Mouse (Mus musculus): ENCODE results near the gene Nol10. TPM values are rescaled to one million over a fixed set of nuclear protein-coding genes. Genes with fewer than 3 reads are reported as not detected.

Gene Nol10
- polyA plus RNA-seq, 1 experiment from 2014 or later, result 19.7 TPM

DNA sequence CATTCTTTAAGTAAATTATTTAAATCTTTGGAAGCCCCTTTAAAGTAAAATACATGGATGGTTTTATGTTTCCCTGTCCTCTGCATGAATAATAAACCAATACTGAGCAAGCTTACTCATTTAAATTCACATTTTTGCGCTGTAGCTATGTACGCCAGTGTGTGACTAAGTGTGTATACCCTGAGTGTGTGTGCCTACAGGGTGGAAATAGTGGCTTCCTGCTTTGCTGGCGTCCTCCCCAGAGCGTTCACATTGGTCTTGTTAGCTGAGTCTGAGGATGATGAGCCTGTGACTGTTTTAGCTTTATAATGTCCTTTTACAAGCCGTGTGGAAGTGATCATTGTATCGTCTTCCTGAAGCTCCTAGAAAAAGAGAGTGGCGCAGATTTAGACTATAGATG, 60.1 kb downstream of the Nol10 start:
- no peak for DNase-seq (ENCODE audit: low spot score)

DNA sequence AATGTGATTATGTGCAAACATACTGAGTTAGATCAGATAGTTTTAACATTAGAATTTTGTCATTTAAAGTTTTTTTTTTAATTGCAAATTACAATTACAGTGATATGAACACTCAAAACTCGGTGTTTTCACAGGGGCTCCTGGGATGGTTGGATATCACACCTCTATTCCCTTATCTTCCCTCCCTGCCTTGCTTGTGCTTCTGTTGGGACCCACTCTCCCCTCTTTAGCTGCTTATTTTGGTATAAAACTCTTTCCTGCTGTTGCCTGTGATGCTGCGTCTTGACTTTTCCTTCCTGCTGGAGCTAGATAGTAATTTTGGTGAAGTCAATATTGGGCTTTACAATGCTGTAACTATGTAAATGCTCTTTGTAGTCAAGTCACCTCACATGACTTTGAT, 63.0 kb downstream of the Nol10 start:
- no peak for DNase-seq (ENCODE audit: low spot score)

DNA sequence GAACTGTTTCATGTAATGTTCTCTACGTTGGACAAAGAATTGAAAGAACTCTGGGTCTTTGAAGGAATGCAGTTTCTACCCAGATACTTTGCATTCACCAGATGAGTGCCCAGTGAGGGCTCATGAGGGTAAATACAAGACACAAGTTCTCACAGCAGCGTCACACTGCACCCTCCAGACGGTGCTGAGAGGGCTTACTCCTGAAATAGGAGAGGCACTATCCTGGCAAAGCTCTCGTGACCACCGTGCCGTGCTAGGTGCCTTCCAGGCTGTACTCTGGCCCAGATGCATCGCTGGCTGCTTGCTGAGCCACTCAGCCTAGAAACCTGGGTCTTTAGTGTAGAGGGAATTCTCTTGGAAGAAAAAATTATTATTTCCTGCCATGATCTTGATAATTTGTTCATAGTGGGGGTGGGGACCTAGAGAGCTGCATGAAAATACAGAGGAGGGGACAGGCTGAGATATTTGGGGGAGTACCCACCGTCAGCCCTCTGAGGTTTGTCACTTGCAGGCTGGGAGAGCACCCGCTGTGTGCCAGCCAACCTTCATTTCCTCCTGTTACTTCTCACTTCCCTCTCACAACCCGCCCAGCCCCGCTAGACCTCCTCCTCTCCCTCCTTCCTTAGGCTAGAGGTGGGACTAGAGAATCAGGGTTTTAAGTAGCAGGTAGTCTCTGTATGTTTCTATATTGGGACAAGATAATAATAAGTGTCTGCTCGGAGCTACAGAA, 63.7 kb downstream of the Nol10 start:
- DNase-seq (ENCODE audit: low spot score), result no peak

DNA sequence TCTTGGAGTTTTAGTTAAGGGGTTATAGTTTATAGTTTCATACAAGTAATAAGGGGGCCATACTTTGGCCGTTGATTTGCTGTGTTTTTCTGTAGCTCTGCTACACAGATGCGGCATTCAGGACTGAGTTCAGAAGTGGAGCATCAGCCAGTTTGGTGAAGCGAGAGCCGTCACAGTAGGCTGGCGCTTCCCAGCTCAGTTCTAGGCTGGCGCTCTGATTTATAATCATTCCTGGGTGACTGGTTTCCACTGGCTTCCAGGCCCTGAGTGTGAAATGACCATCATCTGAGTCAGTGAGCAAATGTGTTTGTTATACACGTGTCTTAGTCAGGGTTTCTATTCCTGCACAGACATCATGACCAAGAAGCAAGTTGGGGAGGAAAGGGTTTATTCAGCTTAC, 66.5 kb downstream of the Nol10 start:
- no peak for DNase-seq (ENCODE audit: low spot score)

GRCm38 (mm10) chr12:17420168-17420810, 72.0 kb downstream of the Nol10 start:
- DNase-seq (ENCODE audit: low spot score), result no peak

- no peak for DNase-seq (ENCODE audit: low spot score)
Measured at GRCm38 (mm10) chr12:17425254-17426169, 77.3 kb downstream of the Nol10 start.

- DNase-seq (ENCODE audit: low spot score), result no peak
Measured at GRCm38 (mm10) chr12:17426735-17427134, 78.5 kb downstream of the Nol10 start.

- no peak for DNase-seq (ENCODE audit: low spot score)
Measured at GRCm38 (mm10) chr12:17430578-17430977, 82.3 kb downstream of the Nol10 start.

DNA sequence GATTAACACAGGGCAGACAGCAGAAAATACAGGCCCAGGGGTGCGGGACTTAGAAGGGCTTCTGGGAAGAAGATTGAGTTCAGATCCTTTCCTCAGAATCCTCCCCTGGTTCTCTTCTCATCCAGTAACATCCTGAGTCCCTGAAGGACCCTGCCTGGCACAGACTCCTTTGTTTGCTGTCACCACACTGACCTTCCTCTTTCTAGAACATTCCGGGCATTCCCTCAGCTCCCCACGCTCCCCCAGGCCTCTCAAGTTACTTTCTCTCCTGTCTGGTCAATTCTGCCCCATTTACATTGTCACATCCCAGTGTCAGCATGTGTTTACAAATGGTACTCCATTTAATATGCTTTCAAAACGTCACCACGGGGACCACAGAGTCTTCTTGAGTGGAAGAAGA, 82.9 kb downstream of the Nol10 start:
- DNase-seq (ENCODE audit: low spot score), result no peak

GRCm38 (mm10) chr12:17431812-17432332, 83.6 kb downstream of the Nol10 start:
- DNase-seq (ENCODE audit: low spot score), result peak; percentile 36

- no peak for DNase-seq (ENCODE audit: low spot score)
Measured at GRCm38 (mm10) chr12:17433712-17434111, 85.5 kb downstream of the Nol10 start.

GRCm38 (mm10) chr12:17436471-17436870, 88.2 kb downstream of the Nol10 start:
- no peak for DNase-seq (ENCODE audit: low spot score)

- no peak for DNase-seq (ENCODE audit: low spot score)
Measured at GRCm38 (mm10) chr12:17440251-17440651, 92.0 kb downstream of the Nol10 start.

DNA sequence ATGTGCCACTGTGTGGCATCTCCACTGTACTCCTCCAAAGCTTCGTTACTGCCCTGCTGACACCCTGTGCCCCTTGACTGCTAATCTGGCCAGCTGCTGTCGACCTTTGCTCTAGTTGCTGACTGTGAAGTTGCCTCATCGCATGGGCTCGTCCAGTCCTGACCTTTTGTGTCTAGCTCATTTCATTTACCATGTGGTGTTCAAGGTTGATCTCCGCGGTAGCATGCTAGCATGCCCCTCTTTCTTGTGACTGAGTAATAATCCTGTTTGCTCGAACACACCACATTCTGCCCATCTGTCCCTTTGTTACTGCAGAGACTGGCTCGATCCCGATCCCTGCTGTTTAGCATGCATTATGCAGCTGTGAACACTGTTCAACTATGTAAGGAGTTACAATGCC, 93.2 kb downstream of the Nol10 start:
- DNase-seq (ENCODE audit: low spot score), result no peak

DNA sequence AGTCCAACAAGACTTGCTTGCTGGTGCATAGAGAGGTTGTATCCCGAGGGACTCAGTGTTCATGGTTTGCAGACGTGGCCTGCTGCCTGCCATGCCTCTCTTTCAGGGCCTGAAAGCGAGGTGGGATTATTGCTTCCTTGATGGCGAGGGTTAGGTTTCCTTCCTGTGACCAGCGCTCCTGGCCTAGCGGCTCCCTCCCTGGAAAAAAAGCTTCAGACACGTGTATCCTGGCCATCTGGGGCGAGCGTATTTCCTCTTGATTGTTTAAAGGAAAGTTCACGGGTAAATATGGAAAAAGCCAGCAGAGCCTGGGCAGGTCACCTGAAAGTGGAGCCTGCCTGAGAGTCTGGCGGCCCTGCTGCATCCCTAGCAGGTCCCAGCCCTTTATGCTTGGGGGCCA, 96.1 kb downstream of the Nol10 start:
- no peak for DNase-seq (ENCODE audit: low spot score)

DNA sequence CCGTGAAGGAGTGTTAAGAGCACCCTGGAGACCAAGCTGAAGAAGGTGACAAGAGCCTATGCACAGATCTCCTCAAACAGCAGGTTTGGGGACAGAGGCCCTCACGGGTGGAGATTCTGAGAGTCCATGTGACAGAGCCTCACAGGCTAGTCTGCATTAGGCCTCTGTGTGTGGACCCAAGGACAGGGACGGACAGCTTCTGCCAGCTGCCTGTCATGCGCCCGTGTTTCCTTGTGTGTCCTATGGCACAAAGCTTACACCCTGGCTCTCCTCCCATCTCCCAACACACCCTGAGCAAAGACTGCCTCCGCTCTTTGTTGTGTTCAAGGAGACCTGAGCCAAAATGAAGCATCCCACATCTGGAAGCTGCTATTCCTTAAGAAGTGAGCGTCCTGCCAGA, 97.0 kb downstream of the Nol10 start:
- DNase-seq (ENCODE audit: low spot score), result no peak

- no peak for DNase-seq (ENCODE audit: low spot score)
Measured at GRCm38 (mm10) chr12:17448781-17449180, 100.5 kb downstream of the Nol10 start.

DNA sequence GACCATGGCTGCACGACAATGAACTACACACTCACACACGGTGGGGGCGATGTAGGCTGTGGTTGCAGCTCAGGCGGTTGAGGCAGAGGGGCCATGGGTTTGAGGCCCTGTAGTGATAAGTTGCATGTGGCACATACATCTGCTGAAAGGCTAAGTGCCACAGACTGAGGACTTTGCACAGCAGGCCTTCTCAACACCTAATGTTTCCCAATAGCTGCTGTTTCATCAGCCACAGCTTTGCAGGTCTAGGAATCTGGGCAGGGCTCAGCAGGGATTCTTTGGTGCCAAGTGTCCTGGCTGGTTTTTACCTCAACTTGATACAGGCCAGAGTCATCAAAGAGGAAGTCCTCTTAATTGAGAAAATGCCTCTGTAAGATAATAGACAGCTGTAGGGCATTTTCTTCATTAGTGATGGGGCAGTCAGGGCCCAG, 101.4 kb downstream of the Nol10 start:
- no peak for DNase-seq (ENCODE audit: low spot score)

DNA sequence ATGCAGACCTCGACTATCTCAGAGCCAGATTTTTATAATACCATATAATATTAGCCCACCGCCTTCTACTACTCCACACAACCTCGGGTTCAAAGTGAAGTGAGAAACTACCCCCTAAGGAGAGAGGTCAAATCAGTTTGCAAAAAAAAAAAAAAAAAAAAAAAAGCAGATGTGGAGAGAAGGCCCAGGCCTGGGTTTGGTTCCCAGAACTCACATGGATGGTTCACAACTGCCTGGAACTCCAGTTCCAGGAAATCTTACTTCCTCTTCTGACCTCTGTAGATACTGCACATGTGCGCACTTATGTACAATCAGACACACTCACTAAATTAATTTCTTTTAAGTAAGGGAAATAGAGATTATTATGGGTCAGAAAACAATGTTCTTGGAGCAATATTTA, 102.2 kb downstream of the Nol10 start:
- no peak for DNase-seq (ENCODE audit: low spot score)

DNA sequence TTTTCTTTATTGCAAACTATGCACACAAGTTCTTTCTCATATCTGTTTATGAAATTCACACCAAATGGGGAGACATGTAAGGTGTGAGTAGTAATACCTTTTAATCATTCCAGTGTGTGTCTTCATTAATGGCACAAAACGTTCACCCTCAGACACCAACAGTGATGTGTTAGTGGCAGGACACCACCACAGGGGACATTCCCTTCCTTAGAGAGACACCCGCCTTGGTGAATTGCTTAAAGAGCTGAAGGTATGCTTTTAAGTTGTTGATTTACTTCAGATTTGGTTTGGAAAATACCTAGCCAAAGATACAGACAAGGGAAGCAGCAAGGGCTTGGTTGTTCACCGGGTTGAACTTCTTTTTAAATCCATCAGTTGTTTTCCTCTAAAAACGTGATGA, 102.7 kb downstream of the Nol10 start:
- no peak for DNase-seq (ENCODE audit: low spot score)

DNA sequence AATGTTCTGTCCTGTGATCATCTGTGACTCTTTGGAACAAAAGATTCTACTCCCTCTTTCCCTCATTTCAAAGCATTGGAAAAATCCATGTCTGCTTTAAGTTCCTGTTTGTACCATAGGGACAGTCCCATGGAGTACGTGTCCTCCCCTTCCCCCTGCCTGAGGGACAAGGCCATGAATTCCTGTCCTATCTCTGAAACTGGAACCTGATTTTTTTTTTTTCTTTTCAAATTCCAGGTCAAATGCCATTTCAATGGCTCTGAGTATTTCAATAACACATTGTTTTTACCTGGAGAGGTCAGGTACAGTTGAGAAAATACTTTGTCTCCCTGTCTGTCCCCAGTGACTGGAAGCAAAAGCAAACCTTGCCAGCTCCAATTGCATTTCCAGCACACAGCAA, 104.0 kb downstream of the Nol10 start:
- no peak for DNase-seq (ENCODE audit: low spot score)

GRCm38 (mm10) chr12:17453918-17454317, 105.7 kb downstream of the Nol10 start:
- DNase-seq (ENCODE audit: low spot score), result no peak
